Comparison of ENCODE assay signal across 7 mouse cellular contexts in the genomic region with DNA sequence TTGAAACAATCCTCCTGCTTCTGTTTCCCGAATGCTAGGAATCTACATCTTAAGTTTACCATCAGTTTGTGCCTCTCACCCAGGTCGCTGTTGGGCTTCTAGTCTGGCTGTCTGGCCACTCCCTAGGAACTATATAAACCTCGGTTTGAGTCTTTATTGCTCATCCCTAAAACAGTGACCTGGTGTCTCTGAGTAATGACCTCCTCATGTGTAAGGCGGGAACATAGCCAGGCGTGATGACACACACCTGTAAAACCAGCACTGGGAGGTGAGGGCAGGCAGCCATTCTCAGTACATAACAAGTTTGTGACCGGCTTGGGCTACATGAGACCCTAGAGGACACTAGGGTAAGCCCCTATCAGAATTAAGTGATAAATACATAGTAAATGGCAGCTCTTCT. TPM values are rescaled to one million over a fixed set of nuclear protein-coding genes. Genes with fewer than 3 reads are reported as not detected.
DNase-seq lines count a peak whose midpoint lies in the region; ATAC-seq and TF ChIP-seq lines count a peak whose summit lies in the region.

No protein-coding gene starts in this region.

- peak overlapping the region; percentile 68; the same call in 1 of the 2 replicates for H3K4me3 ChIP-seq in left cerebral cortex, adult 2 months
- H3K4me3 ChIP-seq in limb, embryonic 10.5 days, result peak overlapping the region; percentile 88; the same call in 1 of the 2 replicates
- H3K4me3 ChIP-seq in neural tube, embryonic 15.5 days (replicated peaks), result peak overlapping the region; percentile 62; the same call in 1 of the 2 replicates

- no peak for TF ChIP-seq CTCF in left cerebral cortex, adult 2 months (IDR thresholded peaks at IDR 0.05)

- peak overlapping the region; percentile 68; the same call in 1 of the 2 replicates for H3K9ac ChIP-seq in neural tube, embryonic 15.5 days (replicated peaks)

- peak overlapping the region; percentile 67 for H3K4me2 ChIP-seq in neural tube, embryonic 15.5 days

- H3K27ac ChIP-seq in left cerebral cortex, adult 2 months, result peak overlapping the region; percentile 87
- H3K27ac ChIP-seq in limb, embryonic 10.5 days, result no peak overlapping the region
- peak overlapping the region; percentile 79 for H3K27ac ChIP-seq in neural tube, embryonic 15.5 days (replicated peaks)

- no peaks in the 10 kb centered on the region for H3K27me3 ChIP-seq in limb, embryonic 10.5 days (ENCODE audit: low read depth, poor library complexity, severe bottlenecking)
- H3K27me3 ChIP-seq in neural tube, embryonic 15.5 days (replicated peaks), result no peaks in the 10 kb centered on the region

- intact Hi-C loops in left cerebral cortex, adult 2 months (cut with DNase I), result no loop called here
- intact Hi-C loops in left cerebral cortex, postnatal 25 days (cut with DNase I), result no loop called here

- no peak for ATAC-seq in neural tube, embryonic 15.5 days (ENCODE audit: low FRiP score)

- DNase-seq in left cerebral cortex, adult 2 months (ENCODE audit: extremely low spot score in 1 of 2, low spot score in 2 of 2), result no peak
- no peak for DNase-seq in left cerebral cortex, postnatal 25 days (ENCODE audit: low spot score in 2 of 2)
- peak; percentile 74 for DNase-seq in fat pad, adult 2 months (ENCODE audit: extremely low read depth, low read depth, low spot score)
- DNase-seq in limb, embryonic 10.5 days (ENCODE audit: low spot score), result no peak
- no peak for DNase-seq in cerebellum, postnatal 36 days
- DNase-seq in kidney, adult 8-10 months, result no peak

- H3K36me3 ChIP-seq in limb, embryonic 10.5 days, result peaks cover 23% of the 10 kb centered on the region
- H3K36me3 ChIP-seq in neural tube, embryonic 15.5 days, result peaks cover 19% of the 10 kb centered on the region

- H3K4me1 ChIP-seq in limb, embryonic 10.5 days, result peaks cover 32% of the 10 kb centered on the region
- peaks cover 33% of the 10 kb centered on the region for H3K4me1 ChIP-seq in neural tube, embryonic 15.5 days

- WGBS in limb, embryonic 10.5 days, result 69% methylated on average over 6 of the region's 6 CpGs
- WGBS in neural tube, embryonic 15.5 days, result 70% methylated on average over 6 of the region's 6 CpGs

- H3K9me3 ChIP-seq in limb, embryonic 10.5 days (replicated peaks), result no peaks in the 10 kb centered on the region
- no peaks in the 10 kb centered on the region for H3K9me3 ChIP-seq in neural tube, embryonic 15.5 days (replicated peaks)

RNA-seq across cellular contexts. Expression of a gene that starts 3.1 kb away (rescaled TPM):
- 100 to 1,000 TPM; 173 to 175 TPM for total RNA-seq in left cerebral cortex, adult 2 months (2021)
- 100 to 1,000 TPM; 180 to 183 TPM for total RNA-seq in left cerebral cortex, postnatal 25 days (2021)
- 57.6 and 66.5 TPM in 2 replicates for polyA plus RNA-seq in limb, embryonic 10.5 days (2016; fragmentation: Nextera tagmentation; extraction: Ambion mirVana)
- 88.7 and 88.9 TPM in 2 replicates for polyA plus RNA-seq in neural tube, embryonic 15.5 days (2015; fragmentation: Nextera tagmentation; extraction: Ambion mirVana)

RNA-seq across cellular contexts. Expression of a gene that starts 11.5 kb away (rescaled TPM):
- total RNA-seq in left cerebral cortex, adult 2 months (2021), result 1 to 10 TPM; 2.9 to 7.2 TPM
- total RNA-seq in left cerebral cortex, postnatal 25 days (2021), result 1 to 10 TPM; 5.5 to 6.0 TPM
- polyA plus RNA-seq in limb, embryonic 10.5 days (2016; fragmentation: Nextera tagmentation; extraction: Ambion mirVana), result 1.4 and 1.8 TPM in 2 replicates
- polyA plus RNA-seq in neural tube, embryonic 15.5 days (2015; fragmentation: Nextera tagmentation; extraction: Ambion mirVana), result 5.7 and 5.9 TPM in 2 replicates

RNA-seq across cellular contexts. Expression of a gene that starts 25.9 kb away (rescaled TPM):
- 10 to 100 TPM; 47.3 to 49.9 TPM for total RNA-seq in left cerebral cortex, adult 2 months (2021)
- 10 to 100 TPM; 48.5 to 49.7 TPM for total RNA-seq in left cerebral cortex, postnatal 25 days (2021)
- polyA plus RNA-seq in limb, embryonic 10.5 days (2016; fragmentation: Nextera tagmentation; extraction: Ambion mirVana), result 14.8 and 19.6 TPM in 2 replicates
- 11.3 and 12.4 TPM in 2 replicates for polyA plus RNA-seq in neural tube, embryonic 15.5 days (2015; fragmentation: Nextera tagmentation; extraction: Ambion mirVana)

RNA-seq across cellular contexts. Expression of a gene that starts 36.3 kb away (rescaled TPM):
- total RNA-seq in left cerebral cortex, adult 2 months (2021), result 10 to 100 TPM; 53.3 to 56.3 TPM
- 10 to 100 TPM; 57.6 to 59.5 TPM for total RNA-seq in left cerebral cortex, postnatal 25 days (2021)
- 170 and 175 TPM in 2 replicates for polyA plus RNA-seq in limb, embryonic 10.5 days (2016; fragmentation: Nextera tagmentation; extraction: Ambion mirVana)
- 165 and 194 TPM in 2 replicates for polyA plus RNA-seq in neural tube, embryonic 15.5 days (2015; fragmentation: Nextera tagmentation; extraction: Ambion mirVana)

RNA-seq across cellular contexts. Expression of a gene that starts 36.6 kb away (rescaled TPM):
- 100 to 1,000 TPM; 125 to 133 TPM for total RNA-seq in left cerebral cortex, adult 2 months (2021)
- 100 to 1,000 TPM; 130 to 143 TPM for total RNA-seq in left cerebral cortex, postnatal 25 days (2021)
- 261 and 262 TPM in 2 replicates for polyA plus RNA-seq in limb, embryonic 10.5 days (2016; fragmentation: Nextera tagmentation; extraction: Ambion mirVana)
- 405 and 478 TPM in 2 replicates for polyA plus RNA-seq in neural tube, embryonic 15.5 days (2015; fragmentation: Nextera tagmentation; extraction: Ambion mirVana)
